ENCODE assay signal across 23 mouse cellular contexts in the genomic region with DNA sequence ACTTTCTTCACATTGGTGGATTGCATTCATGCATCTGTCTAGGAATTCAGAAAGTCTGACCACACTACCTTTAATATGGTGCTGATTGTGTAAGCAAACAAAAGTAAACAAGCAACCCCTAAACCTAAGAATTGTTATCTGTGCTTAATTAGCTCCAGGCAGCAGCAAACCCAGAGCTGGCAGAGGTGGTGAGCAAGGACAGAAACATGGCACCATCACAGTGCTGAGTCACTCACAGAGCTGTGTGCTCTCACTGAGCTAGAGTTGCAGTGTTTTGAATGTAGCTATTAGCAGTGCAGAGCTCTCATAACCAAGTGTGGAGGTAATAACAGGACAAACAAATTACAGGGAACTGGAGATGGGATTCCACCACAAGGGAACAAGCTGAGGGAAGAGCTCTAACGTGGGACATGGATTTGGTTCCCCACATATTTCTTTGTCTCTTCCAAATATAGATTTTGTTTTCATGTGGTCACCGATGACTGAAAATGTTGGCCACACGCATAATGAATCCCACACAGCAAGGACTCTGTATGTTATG. TPM values are rescaled to one million over a fixed set of nuclear protein-coding genes. Genes with fewer than 3 reads are reported as not detected.
DNase-seq lines count a peak whose midpoint lies in the region; ATAC-seq and TF ChIP-seq lines count a peak whose summit lies in the region.
"Had no signal": no experiment of that assay in that cellular context is flagged by ENCODE, and none has a peak within 500 bp of the region (broad histone marks: within the 10 kb centered on the region; RNA-seq: fewer than 3 reads in every experiment).

No protein-coding gene starts in this region.

- 67% methylated on average over 3 of the region's 3 CpGs for WGBS in embryonic facial prominence, embryonic 14.5 days
- 91% methylated on average over 3 of the region's 3 CpGs for WGBS in embryonic facial prominence, embryonic 10.5 days

- H3K4me3 ChIP-seq in embryonic facial prominence, embryonic 14.5 days (ENCODE audit: low read depth, low read length), result no peak overlapping the region
- no peak overlapping the region for H3K4me3 ChIP-seq in embryonic facial prominence, embryonic 10.5 days
- no peak overlapping the region for H3K4me3 ChIP-seq in embryonic fibroblast, embryonic 13.5 days (ENCODE audit: insufficient read depth, low read length)
- H3K4me3 ChIP-seq: embryonic facial prominence, embryonic 12.5 days; erythroblast, embryonic 14.5 days; forebrain, embryonic 10.5 days; heart, embryonic 10.5 days; hindbrain, embryonic 13.5 days had no signal

- 0 out of 2 replicates have a peak, but pooled peaks cover 4% of the 10 kb centered on the region for H3K4me1 ChIP-seq in embryonic facial prominence, embryonic 14.5 days (ENCODE audit: control insufficient read depth, insufficient read depth, low read length)
- H3K4me1 ChIP-seq in embryonic facial prominence, embryonic 10.5 days, result no peaks in the 10 kb centered on the region
- no peaks in the 10 kb centered on the region for H3K4me1 ChIP-seq in embryonic fibroblast, embryonic 13.5 days (ENCODE audit: control insufficient read depth, insufficient read depth, low read length)
- H3K4me1 ChIP-seq: embryonic facial prominence, embryonic 12.5 days; forebrain, embryonic 10.5 days; hindbrain, embryonic 13.5 days had no signal

- H3K4me2 ChIP-seq in embryonic facial prominence, embryonic 14.5 days (ENCODE audit: low read depth, low read length), result no peak overlapping the region
- H3K4me2 ChIP-seq: embryonic facial prominence, embryonic 12.5 days; hindbrain, embryonic 13.5 days had no signal

- no peak for TF ChIP-seq CTCF in Patski (IDR thresholded peaks at IDR 0.05)
- no peak for TF ChIP-seq CTCF in embryonic fibroblast, embryonic 13.5 days (IDR thresholded peaks at IDR 0.05; ENCODE audit: borderline replicate concordance, insufficient read depth, low read length)

- H3K9me3 ChIP-seq in embryonic facial prominence, embryonic 14.5 days (ENCODE audit: control insufficient read depth, low read length), result no peaks in the 10 kb centered on the region
- H3K9me3 ChIP-seq in embryonic facial prominence, embryonic 10.5 days, result no peaks in the 10 kb centered on the region
- H3K9me3 ChIP-seq: embryonic facial prominence, embryonic 12.5 days; forebrain, embryonic 10.5 days; heart, embryonic 10.5 days; hindbrain, embryonic 13.5 days had no signal

- no peak overlapping the region for H3K9ac ChIP-seq in embryonic facial prominence, embryonic 14.5 days (ENCODE audit: low read depth, low read length)
- H3K9ac ChIP-seq: embryonic facial prominence, embryonic 12.5 days; hindbrain, embryonic 13.5 days had no signal

- TF ChIP-seq POLR2A in embryonic fibroblast, embryonic 13.5 days (IDR thresholded peaks at IDR 0.05; ENCODE audit: low read depth, low read length), result no peak

- POLR2A ChIA-PET in Patski (lab: Charles Lee), result interaction anchor here (0.8 kb wide), 1 partner anchor 30 kb away, joined by 3 read pairs; no protein-coding TSS in a partner anchor

- in situ Hi-C loops in Patski (cut with MboI; ENCODE audit: low pct_unique_long_range_greater_than_20kb), result no loop called here

- peak; percentile 37; the same call in 1 of the 2 replicates for ATAC-seq in embryonic facial prominence, embryonic 14.5 days (ENCODE audit: low read depth)
- peak; percentile 39 for ATAC-seq in Patski
- no peak for ATAC-seq in megakaryocyte, adult 5-6 weeks (ENCODE audit: poor library complexity, severe bottlenecking)
- ATAC-seq: forebrain, embryonic 14.5 days; hindbrain, postnatal 0 days had no signal

- CTCF ChIA-PET in Patski (lab: Charles Lee), result interaction anchor here (0.8 to 1.2 kb wide), 2 partner anchors 20 to 35 kb away, joined by 3 read pairs; no protein-coding TSS in a partner anchor

- no peaks in the 10 kb centered on the region for H3K36me3 ChIP-seq in embryonic facial prominence, embryonic 14.5 days (ENCODE audit: control insufficient read depth, insufficient read depth, low read length)
- no peaks in the 10 kb centered on the region for H3K36me3 ChIP-seq in embryonic facial prominence, embryonic 10.5 days (replicated peaks)
- H3K36me3 ChIP-seq: embryonic facial prominence, embryonic 12.5 days; forebrain, embryonic 10.5 days; heart, embryonic 10.5 days; hindbrain, embryonic 13.5 days had no signal

- no peaks in the 10 kb centered on the region for H3K27me3 ChIP-seq in embryonic facial prominence, embryonic 14.5 days (replicated peaks; ENCODE audit: control insufficient read depth, insufficient read depth, low read length)
- H3K27me3 ChIP-seq in embryonic facial prominence, embryonic 10.5 days (replicated peaks; ENCODE audit: low read depth, poor library complexity, severe bottlenecking), result no peaks in the 10 kb centered on the region
- no peaks in the 10 kb centered on the region for H3K27me3 ChIP-seq in Patski
- H3K27me3 ChIP-seq: CH12.LX; embryonic facial prominence, embryonic 12.5 days; hindbrain, embryonic 13.5 days had no signal

- DNase-seq in embryonic facial prominence, embryonic 14.5 days (ENCODE audit: low spot score), result peak; percentile 64
- no peak for DNase-seq in embryonic facial prominence, embryonic 10.5 days (ENCODE audit: low spot score)
- peak; percentile 72 for DNase-seq in 3T3-L1 (ENCODE audit: low read depth, low spot score)
- DNase-seq in Patski (ENCODE audit: low read depth, low spot score), result no peak
- no peak for DNase-seq in thymus, adult 18-20 months
- DNase-seq: adrenal gland, adult 8-10 months; cerebellum, adult 11 months; cerebellum, adult 8-10 months; cerebellum, postnatal 14 days; embryo, embryonic 11 days; gastrocnemius, postnatal 14 days; heart, postnatal 10 days; kidney, adult 11 months had no signal

- no peak overlapping the region for H3K27ac ChIP-seq in embryonic facial prominence, embryonic 14.5 days (replicated peaks; ENCODE audit: low read depth, low read length)
- no peak overlapping the region for H3K27ac ChIP-seq in embryonic facial prominence, embryonic 10.5 days (replicated peaks)
- H3K27ac ChIP-seq in embryonic fibroblast, embryonic 13.5 days (ENCODE audit: insufficient read depth, low read length), result 0 out of 2 replicates have a peak overlapping the region, but pooled peaks have one; percentile 29
- H3K27ac ChIP-seq: embryonic facial prominence, embryonic 12.5 days; forebrain, embryonic 10.5 days; heart, embryonic 10.5 days; hindbrain, embryonic 13.5 days; hindbrain, postnatal 0 days had no signal

RNA-seq across cellular contexts. Expression of a gene that starts 37.6 kb away (rescaled TPM):
- 35.8 and 44.2 TPM in 2 replicates for polyA plus RNA-seq in embryonic facial prominence, embryonic 14.5 days (2014; fragmentation: Nextera tagmentation; extraction: Ambion mirVana)
- 20.8 and 26.1 TPM in 2 replicates for polyA plus RNA-seq in embryonic facial prominence, embryonic 10.5 days (2016; fragmentation: Nextera tagmentation; extraction: Ambion mirVana)
- polyA plus RNA-seq in Patski (2021), result 8.5 TPM
- polyA plus RNA-seq in embryonic fibroblast, embryonic 13.5 days (2011; ENCODE audit: insufficient read length, low read depth, missing spikeins), result 43.5 and 88.2 TPM in 2 replicates
- total RNA-seq in megakaryocyte, adult 5-6 weeks (2015), result 78.7 and 92.4 TPM in 2 replicates
- 21.9 and 36.3 TPM in 2 replicates for total RNA-seq in megakaryocyte, adult 5-6 weeks (2017)

Comparison
In these comparisons a context has a peak if more than half of its experiments do, and no peak if none do; other contexts are left out.
1. DNase-seq: peak in embryonic facial prominence, embryonic 14.5 days (single experiment) and 3T3-L1 (single experiment); none in embryonic facial prominence, embryonic 10.5 days (single experiment), Patski (single experiment) and thymus, adult 18-20 months (0 of 2).